Mouse (Mus musculus) left cerebral cortex, adult 18-20 months (tissue): Measurements from ENCODE around the gene Zdhhc12. TPM values are rescaled to one million over a fixed set of nuclear protein-coding genes. Genes with fewer than 3 reads are reported as not detected.
"Not testable (repeated sequence)": the region's sequence is repeated elsewhere in the genome, so short reads cannot be mapped to it uniquely, and the experiment has no call there.

Experiments
- DNase-seq, 2 experiments: peaks; one replicate each; pipeline ENCODE4 v3.0.0; 2021 to 2022; ENCODE audit warnings: low spot score in 2 of 2, mixed read lengths in 1 of 2
- long read RNA-seq, 2 experiments: library from polyadenylated mRNA; stranded (forward); transcript quantifications; one replicate each; pipeline ENCODE4 v2.0.0; 2021
- total RNA-seq, 2 experiments: library from RNA; stranded (reverse); gene quantifications; 2 replicates each; pipeline ENCODE4 v1.2.3; 2021

Gene Zdhhc12
- total RNA-seq: 1 to 10 TPM; 6.1 to 6.7 TPM
- long read RNA-seq, experiment 1, partial matches to known transcripts: 0 of 5 reads
- long read RNA-seq, experiment 1, other reads (novel, unspliced or antisense): 1 of 5 reads
- long read RNA-seq, experiment 2, partial matches to known transcripts: 0 of 3 reads
- long read RNA-seq, experiment 2, other reads (novel, unspliced or antisense): 0 of 3 reads

GRCm38 (mm10) chr2:30093471-30094207 is at the start of gene Zdhhc12:
Gene Zdhhc12 (minus strand): TSS chr2:30093648.
- peak; percentile 79 to 91 for DNase-seq

DNA sequence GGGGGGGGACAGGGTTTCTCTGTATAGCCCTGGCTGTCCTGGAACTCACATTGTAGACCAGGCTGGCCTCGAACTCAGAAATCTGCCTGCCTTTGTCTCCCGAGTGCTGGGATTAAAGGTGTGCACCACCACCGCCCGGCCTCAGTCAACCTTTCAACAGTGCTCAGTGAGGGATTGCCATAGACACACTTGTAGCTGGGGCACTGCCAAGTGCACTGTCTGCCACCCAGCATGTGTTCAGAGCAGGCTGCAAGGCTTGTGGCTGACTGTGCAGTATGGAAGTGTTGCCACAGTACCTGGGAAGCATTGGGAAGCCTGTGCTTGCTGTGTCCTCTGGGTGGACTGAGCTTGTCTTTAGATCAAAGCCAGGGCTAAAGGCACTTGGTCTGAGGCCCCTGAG is 46.6 kb upstream of the Zdhhc12 start:
- DNase-seq: not testable (repeated sequence)

GRCm38 (mm10) chr2:30136458-30136857 is 43.0 kb upstream of the Zdhhc12 start:
- DNase-seq: no peak

- DNase-seq: no peak
Measured at GRCm38 (mm10) chr2:30134928-30135620, 41.6 kb upstream of the Zdhhc12 start.

GRCm38 (mm10) chr2:30134378-30134711 is 40.9 kb upstream of the Zdhhc12 start:
- DNase-seq: no peak

- peak; percentile 97 to 99 for DNase-seq
Measured at GRCm38 (mm10) chr2:30133613-30134377, 40.3 kb upstream of the Zdhhc12 start, which contains the start of gene Tbc1d13. Gene Tbc1d13 (plus strand): TSS chr2:30133746.

- no peak for DNase-seq
Measured at GRCm38 (mm10) chr2:30132801-30133612, 39.6 kb upstream of the Zdhhc12 start.

DNA sequence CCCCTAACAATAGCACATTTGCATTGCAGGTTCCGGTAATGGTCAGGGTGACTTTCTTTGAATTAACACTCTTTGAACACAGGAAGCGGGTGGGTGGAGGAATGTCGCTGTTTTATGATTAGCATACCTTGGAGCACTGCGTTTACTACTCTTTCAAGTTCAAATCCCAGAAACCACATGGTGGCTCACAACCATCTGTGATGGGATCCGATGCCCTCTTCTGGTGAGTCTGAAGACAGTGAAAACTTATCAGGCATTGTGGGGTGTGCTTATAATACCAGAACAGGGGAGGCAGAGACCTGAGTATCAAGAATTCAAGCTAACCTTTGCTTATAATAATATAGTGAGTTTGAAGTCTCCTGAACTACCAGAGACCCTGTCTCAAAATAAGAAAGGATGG is 37.8 kb upstream of the Zdhhc12 start:
- DNase-seq: not testable (repeated sequence)

DNA sequence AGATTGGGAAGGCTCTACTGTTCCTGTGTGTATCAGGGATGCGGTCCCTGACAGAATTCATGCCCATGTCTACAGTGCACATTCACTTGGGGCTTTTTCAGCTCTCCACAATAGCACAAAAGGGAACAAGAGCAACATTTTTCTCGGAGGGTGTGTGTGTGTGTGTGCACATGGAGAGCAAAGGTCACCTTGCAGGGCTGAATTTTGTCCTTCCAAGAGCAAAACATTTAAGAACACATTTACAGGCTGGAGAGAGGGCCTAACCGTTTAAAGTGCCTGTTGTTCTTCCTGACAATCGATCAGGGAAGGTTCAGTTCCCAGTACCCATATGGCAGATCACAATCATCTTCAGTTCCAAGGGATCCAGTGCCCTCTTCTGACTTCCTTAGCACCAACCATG is 36.7 kb upstream of the Zdhhc12 start:
- no peak for DNase-seq

DNA sequence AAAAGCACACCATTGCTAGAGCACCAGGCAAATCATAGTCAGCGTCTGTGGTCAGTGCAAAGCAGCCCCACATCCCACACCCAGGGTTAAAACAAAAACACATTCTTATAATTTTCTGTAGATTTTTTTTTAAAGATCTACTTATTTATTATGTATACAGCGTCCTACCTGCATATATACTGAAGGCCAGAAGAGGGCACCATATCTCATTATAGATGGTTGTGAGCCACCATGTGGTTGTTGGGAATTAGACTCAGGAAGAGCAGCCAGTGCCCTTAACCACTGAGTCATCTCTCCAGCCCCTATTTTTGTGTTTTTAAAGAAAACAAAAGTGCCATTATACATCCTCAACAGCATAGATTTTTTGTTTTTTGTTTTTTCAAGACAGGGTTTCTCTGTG is 35.3 kb upstream of the Zdhhc12 start:
- no peak for DNase-seq

- DNase-seq: peak; percentile 95 to 97
Measured at GRCm38 (mm10) chr2:30124472-30125274, 31.2 kb upstream of the Zdhhc12 start, which contains the start of gene Zer1. Gene Zer1 (minus strand): TSS chr2:30124585.

DNA sequence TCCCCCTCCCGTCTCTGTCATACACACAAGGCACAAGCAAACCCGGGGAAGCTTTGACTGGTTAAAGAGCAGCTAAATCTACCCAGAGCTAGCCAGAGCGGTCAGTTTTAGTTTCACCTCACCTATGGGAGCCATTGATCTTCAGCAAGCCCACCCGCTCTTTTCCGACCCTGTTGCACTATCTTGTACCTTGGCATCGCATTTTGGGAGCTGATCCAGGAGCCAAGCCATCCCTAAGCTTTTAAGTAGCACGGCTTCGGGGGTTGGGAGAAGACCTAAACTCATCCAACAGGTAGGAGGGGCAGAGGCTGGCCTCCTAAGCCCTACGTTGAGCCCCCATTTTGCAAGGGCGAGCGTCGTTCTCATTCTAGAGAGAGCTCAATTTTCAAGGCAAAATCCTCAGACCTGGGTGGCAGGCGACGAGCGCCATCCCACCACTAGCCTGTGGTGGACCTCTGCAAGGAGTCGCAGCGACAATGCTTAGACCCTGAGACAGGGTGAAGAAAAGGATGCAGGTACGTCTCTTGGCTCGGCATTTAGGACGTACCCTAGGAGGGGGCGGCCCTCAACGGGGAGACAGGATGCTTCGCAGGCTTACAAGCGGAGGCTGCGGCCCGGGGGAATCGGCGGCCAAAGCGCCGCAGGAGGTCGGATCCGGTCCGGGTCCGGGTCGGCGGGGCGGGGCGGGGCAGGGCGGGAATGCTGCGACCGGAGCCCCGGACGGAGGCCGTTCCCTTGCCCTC is 30.5 kb upstream of the Zdhhc12 start:
- DNase-seq: peak in 1 of 2 experiments; percentile 19

DNA sequence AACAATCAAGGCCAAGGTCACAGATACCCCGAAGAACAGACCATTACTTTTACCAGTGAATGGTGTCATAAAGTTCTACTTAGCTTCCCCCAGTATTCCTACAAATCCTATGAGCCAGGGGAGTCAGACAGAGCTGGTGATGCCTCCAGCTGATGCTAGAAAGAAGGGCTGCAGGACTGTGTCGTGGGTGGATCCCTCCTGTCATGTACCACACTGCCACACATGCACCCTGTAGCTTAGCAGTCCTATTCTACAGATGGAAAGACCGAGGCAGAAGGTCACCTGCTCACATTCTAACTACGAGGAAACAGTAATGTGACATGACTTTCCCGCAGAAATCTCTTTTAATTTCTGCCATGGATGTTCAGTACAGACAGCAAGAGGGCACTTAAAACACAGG is 29.3 kb upstream of the Zdhhc12 start:
- DNase-seq: no peak

DNA sequence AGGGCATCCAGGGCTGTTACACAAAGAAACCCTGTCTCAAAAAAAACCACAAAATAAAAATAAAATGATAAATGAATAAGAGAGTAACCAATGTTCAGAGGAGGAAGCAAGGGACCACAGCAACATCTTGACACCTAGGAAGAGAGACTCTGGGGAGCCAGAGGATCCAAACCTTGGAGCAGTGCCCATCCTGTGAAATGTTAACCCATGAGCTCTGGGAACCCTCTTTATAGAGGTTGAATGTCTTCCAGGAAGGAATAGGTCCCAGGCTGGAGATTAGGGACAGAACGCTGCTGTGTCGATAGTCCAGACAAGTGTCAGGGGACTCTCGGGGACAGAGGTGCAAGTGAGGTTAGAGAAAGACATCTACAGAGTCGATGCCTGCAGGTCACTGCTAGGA is 26.8 kb upstream of the Zdhhc12 start:
- no peak for DNase-seq

- DNase-seq: peak; percentile 69 to 80
Measured at GRCm38 (mm10) chr2:30119641-30120051, 26.2 kb upstream of the Zdhhc12 start.

GRCm38 (mm10) chr2:30112564-30112963 is 19.1 kb upstream of the Zdhhc12 start:
- DNase-seq: no peak

- no peak for DNase-seq
Measured at GRCm38 (mm10) chr2:30111500-30111899, 18.1 kb upstream of the Zdhhc12 start.

- no peak for DNase-seq
Measured at GRCm38 (mm10) chr2:30108260-30108659, 14.8 kb upstream of the Zdhhc12 start.

- no peak for DNase-seq
Measured at GRCm38 (mm10) chr2:30107646-30108045, 14.2 kb upstream of the Zdhhc12 start.
